Mouse (Mus musculus) embryonic facial prominence, embryonic 13.5 days (tissue): Measurements from ENCODE around the gene Itpa. TPM values are rescaled to one million over a fixed set of nuclear protein-coding genes. Genes with fewer than 3 reads are reported as not detected.
A peak's percentile ranks its signal among the peaks of the same experiment; 100 is the strongest.

Experiments used
- ATAC-seq: fragments of 200-750 bp; cut with Nextera tagmentation; 2 replicates; pipeline ENCODE4 v1.8.0; 2017; ENCODE audit warnings: low read depth; ENCODE audit not compliant: insufficient number of reproducible peaks, insufficient read depth, low FRiP score, low TSS enrichment
- H3K27ac ChIP-seq: fragments of 300-500 bp; sonication (generic); 2 replicates; pipeline ENCODE4 v1.5.1; 2015; ENCODE audit warnings: moderate library complexity, mild to moderate bottlenecking, inconsistent platforms
- H3K27me3 ChIP-seq: fragments of 300-500 bp; sonication (generic); 2 replicates; pipeline ENCODE4 v1.6.1; 2015; ENCODE audit warnings: mild to moderate bottlenecking, inconsistent platforms
- H3K36me3 ChIP-seq: fragments of 300-500 bp; sonication (generic); 2 replicates; pipeline ENCODE4 v1.6.1; 2015; ENCODE audit warnings: mild to moderate bottlenecking, inconsistent platforms
- H3K4me1 ChIP-seq: fragments of 300-500 bp; sonication (generic); 2 replicates; pipeline ENCODE4 v1.6.1; 2015; ENCODE audit warnings: inconsistent platforms
- H3K4me2 ChIP-seq: fragments of 300-500 bp; sonication (generic); 2 replicates; pipeline ENCODE4 v1.6.1; 2015; ENCODE audit warnings: moderate library complexity, mild to moderate bottlenecking, inconsistent platforms
- H3K4me3 ChIP-seq: fragments of 300-500 bp; sonication (generic); 2 replicates; pipeline ENCODE4 v1.5.1; 2015; ENCODE audit warnings: mild to moderate bottlenecking, inconsistent platforms
- H3K9ac ChIP-seq: fragments of 300-500 bp; sonication (generic); 2 replicates; pipeline ENCODE4 v1.6.1; 2015; ENCODE audit warnings: mild to moderate bottlenecking, inconsistent platforms
- H3K9me3 ChIP-seq: fragments of 300-500 bp; sonication (generic); 2 replicates; pipeline ENCODE4 v1.6.1; 2016; ENCODE audit warnings: inconsistent platforms
- whole genome bisulfite sequencing: fragments of 180-500 bp; shearing (Covaris S2); methylation state at CpG from one replicate; pipeline ENCODE4 v1.1.7; 2015; ENCODE audit warnings: mixed read lengths; 5-methylcytosine and 5-hydroxymethylcytosine counted together
- polyA plus RNA-seq: library from polyadenylated mRNA; unstranded; fragments of >200 nt; fragmentation: Nextera tagmentation; extraction: Ambion mirVana; gene quantifications from 2 replicates; pipeline ENCODE4 v1.2.1, GENCODE M21; 2015

Itpa gene
- 118 and 126 TPM in 2 replicates for polyA plus RNA-seq

DNA sequence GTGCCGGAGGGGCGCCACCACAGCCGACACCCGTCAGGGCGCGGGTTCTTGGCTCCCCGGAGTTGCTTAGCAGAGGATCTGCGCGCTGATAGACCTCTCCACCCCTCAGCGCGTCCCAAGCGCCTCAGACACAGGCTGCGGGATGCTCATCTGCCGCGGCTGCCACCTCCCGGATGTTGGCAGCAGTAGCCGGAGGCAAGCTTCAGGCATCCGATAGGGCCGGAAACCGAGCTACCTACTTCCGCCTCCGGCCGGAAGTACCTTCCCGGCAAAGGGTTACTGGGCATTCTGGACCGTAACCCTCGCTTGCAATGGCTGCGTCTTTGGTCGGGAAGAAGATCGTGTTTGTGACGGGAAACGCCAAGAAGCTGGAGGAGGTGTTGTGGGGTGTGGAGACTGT lies at the start of gene Itpa:
Gene Itpa (plus strand): TSS at position 52 of the 400 bp plus-strand sequence.
- no peak for ATAC-seq
- H3K4me3 ChIP-seq = peak within 1 kb of the TSS; percentile 72
- H3K36me3 ChIP-seq = peaks cover 22% of the 10 kb centered on the region
- H3K9ac ChIP-seq = peak within 1 kb of the TSS; percentile 82
- no peaks in the 10 kb centered on the region for H3K9me3 ChIP-seq
- peak within 1 kb of the TSS; percentile 90 for H3K4me2 ChIP-seq
- under 1% methylated on average over 31 of the region's 31 CpGs for WGBS
- H3K4me1 ChIP-seq = peaks cover 36% of the 10 kb centered on the region
- no peaks in the 10 kb centered on the region for H3K27me3 ChIP-seq
- H3K27ac ChIP-seq = peak within 1 kb of the TSS; percentile 87

DNA sequence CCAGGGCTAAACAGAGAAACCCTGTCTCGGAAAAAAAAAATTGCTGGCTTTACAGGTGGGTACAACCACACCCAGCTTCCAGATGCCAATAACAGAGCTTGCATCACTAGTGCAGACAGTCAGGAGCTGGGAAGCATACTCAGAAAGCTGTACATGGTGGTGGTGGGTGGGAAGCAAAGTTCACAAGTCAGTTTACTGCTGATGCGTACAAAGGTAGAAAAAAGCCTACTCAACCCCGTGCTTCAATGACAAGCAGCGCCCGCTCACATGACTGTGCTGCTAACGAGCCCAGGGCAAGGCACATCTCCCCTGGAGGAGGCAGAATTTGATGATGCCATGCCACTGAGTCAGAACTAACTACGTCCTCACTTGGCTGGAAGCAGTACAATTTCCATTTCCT lies 48.4 kb upstream of the Itpa start:
- WGBS = 93% methylated on average over 7 of the region's 7 CpGs
- H3K27ac ChIP-seq = no peak overlapping the region
- H3K4me1 ChIP-seq = no peaks in the 10 kb centered on the region
- peaks cover 67% of the 10 kb centered on the region for H3K36me3 ChIP-seq
- no peak for ATAC-seq
- no peak overlapping the region for H3K4me2 ChIP-seq
- H3K9me3 ChIP-seq = no peaks in the 10 kb centered on the region
- no peak overlapping the region for H3K4me3 ChIP-seq
- no peaks in the 10 kb centered on the region for H3K27me3 ChIP-seq
- H3K9ac ChIP-seq = no peak overlapping the region

DNA sequence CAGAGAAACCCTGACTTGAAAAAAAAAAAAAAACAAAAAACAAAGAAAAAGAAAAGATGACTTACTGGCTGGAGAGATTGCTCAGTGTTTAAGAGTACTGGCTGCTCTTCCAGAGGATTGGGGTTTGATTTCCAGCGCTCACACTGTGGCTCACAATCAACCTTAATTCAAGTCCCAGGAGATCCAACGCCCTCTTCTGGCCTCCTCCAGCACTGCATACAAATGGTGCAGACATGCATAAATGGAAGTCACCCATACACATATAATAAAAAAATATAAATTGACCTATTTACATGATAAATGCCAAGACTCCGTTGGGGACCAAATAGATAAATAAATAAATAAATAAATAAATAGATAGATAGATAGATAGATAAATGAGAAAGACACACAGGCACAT lies 39.0 kb upstream of the Itpa start:
- H3K9ac ChIP-seq = no peak overlapping the region
- H3K27ac ChIP-seq = no peak overlapping the region
- H3K27me3 ChIP-seq = peaks cover 7% of the 10 kb centered on the region; the same call in 1 of the 2 replicates
- H3K36me3 ChIP-seq = peaks cover 37% of the 10 kb centered on the region
- H3K4me1 ChIP-seq = peaks cover 4% of the 10 kb centered on the region
- H3K9me3 ChIP-seq = no peaks in the 10 kb centered on the region
- H3K4me2 ChIP-seq = peak overlapping the region; percentile 78
- H3K4me3 ChIP-seq = peak overlapping the region; percentile 100
- no peak for ATAC-seq
- WGBS = 57% methylated on average over 3 of the region's 3 CpGs

DNA sequence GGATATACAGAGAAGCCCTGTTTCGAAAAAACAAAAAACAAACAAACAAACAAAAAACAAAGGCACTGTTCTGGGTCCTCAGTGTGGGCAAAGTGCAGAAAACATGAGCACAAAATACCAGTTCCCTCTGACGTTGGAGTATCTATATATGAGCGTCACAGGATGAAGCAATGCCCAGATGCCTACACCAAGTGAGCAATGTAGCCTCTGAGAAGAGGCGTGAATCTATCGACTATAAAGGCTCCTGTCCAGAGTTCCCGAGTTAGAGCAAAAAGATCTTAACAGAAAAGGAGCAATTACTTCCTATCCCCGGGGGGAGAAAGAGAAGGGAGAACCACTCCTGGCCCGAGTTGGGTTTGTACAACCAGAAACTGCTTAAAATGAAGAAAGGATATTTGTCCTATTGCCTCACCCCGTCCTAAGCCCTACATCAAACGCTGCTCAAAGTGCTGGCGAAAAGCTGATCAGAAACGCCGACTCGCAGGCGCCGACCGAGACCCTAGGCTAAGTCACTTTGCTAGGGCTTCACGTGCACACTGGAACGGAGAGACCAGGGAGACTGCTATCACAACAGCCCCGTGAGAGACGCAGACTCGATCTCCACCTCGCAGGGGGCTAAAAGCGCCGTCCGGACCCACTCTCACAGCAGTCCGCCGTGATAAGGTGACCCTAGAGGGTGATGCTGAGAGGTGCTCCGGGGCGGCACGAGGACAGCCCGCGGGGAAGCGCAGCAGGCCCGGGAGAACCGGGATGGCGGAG lies 38.2 kb upstream of the Itpa start:
- H3K4me3 ChIP-seq = peak overlapping the region; percentile 100
- no peaks in the 10 kb centered on the region for H3K9me3 ChIP-seq
- peaks cover 6% of the 10 kb centered on the region for H3K4me1 ChIP-seq
- H3K36me3 ChIP-seq = peaks cover 33% of the 10 kb centered on the region
- H3K4me2 ChIP-seq = peak overlapping the region; percentile 78
- peaks cover 15% of the 10 kb centered on the region for H3K27me3 ChIP-seq
- H3K27ac ChIP-seq = peak overlapping the region; percentile 78
- ATAC-seq = peak; percentile 26; the same call in 1 of the 2 replicates
- 3% methylated on average over 37 of the region's 37 CpGs for WGBS
- H3K9ac ChIP-seq = peak overlapping the region; percentile 97

DNA sequence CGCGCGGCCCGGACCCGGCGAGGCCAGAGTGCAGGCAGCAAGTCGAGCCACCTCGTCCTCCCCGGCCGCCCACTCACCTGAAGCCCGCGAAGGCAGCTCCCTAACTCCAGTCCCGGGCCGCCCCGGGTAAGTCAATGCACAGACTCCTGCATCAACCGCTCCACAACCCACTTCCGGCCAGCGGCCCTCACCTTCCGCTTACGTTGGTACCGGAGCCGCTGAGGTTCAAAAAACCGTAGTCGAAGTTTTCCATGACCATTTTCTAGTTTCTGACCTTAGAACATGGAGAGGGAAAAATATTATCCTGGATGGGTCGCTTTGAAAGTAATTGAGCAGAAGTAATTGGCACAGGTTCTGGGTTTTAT lies 37.6 kb upstream of the Itpa start, which contains the start of the genes Fastkd5 and Ubox5:
Gene Fastkd5 (minus strand): TSS at position 189 of the 365 bp plus-strand sequence.
Gene Ubox5 (minus strand): TSS at position 200 of the 365 bp plus-strand sequence.
- 0% methylated on average over 25 of the region's 25 CpGs for WGBS
- H3K4me3 ChIP-seq = peak within 1 kb of the TSS; percentile 100
- H3K27me3 ChIP-seq = peaks cover 21% of the 10 kb centered on the region
- H3K9ac ChIP-seq = peak within 1 kb of the TSS; percentile 97
- H3K4me1 ChIP-seq = peaks cover 12% of the 10 kb centered on the region
- peak; percentile 82 for ATAC-seq
- no peaks in the 10 kb centered on the region for H3K9me3 ChIP-seq
- H3K4me2 ChIP-seq = peak within 1 kb of the TSS; percentile 78
- H3K27ac ChIP-seq = peak within 1 kb of the TSS; percentile 78
- H3K36me3 ChIP-seq = peaks cover 31% of the 10 kb centered on the region

DNA sequence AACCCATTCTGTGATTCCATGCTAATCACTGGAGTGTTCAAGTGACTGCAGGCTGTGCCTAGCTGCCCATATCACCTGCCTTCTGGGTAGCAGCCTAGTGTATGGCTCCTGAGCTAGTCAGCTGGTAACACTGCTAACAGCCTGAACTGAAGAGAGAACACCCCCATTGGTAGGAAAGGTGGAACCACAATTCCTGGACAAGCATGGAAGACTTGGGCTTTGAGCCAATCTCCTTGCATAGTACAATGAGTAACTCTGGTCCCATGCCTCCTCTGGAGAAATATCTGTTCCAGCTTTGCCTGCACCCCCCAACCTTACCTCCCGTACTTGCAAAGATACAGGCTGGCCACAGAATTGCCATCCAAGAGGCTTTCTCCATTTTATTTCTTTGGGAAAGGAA lies 35.0 kb upstream of the Itpa start:
- Histone ChIP-seq H3K4me1 (peaks cover 27% of the 10 kb centered on the region), H3K9ac (no peak overlapping the region), H3K36me3 (peaks cover 9% of the 10 kb centered on the region), H3K4me3 (no peak overlapping the region), H3K27ac (no peak overlapping the region), H3K9me3 (no peaks in the 10 kb centered on the region), H3K27me3 (peaks cover 46% of the 10 kb centered on the region), H3K4me2 (no peak overlapping the region)
- 64% methylated on average over 1 of the region's 1 CpGs for WGBS
- no peak for ATAC-seq

DNA sequence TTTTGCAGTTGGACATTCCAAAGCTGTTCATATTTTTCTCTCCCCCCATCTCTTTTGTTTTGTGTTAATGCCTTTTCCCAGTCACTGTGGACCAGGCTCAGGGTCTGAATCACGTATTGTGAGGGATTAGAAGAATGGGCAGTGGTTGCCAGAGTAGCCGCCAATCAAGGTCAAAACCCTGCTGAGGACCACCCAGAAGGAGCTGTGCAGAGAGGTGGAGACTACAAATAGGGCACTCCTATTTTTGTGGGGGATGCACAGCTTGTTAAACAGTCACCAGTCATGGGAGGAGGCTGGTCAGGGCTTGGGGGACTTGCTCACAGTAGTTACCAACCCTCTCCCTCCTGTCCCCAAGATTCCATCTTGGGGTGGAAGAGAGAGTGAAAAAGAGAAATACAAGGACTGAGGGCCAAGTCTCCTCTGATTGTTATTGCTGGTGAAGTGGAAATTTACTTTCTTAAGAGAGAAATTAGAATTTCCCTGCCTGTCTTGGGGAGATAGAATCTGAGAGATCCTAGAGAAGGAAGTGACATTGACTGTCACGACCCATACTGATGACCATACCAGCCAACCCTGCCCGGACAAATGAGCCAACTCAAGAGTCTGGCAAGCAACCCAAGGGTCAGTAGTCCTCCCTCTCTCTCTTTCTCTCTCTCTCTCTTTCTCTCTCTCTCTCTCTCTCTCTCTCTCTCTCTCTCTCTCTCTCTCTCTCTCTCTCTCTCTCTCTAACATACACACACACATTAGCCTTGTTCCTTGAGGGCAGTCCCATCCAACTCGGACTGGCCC lies 34.3 kb upstream of the Itpa start:
- Histone ChIP-seq H3K27me3 (peaks cover 53% of the 10 kb centered on the region), H3K4me1 (peaks cover 31% of the 10 kb centered on the region), H3K27ac (no peak overlapping the region), H3K9ac (no peak overlapping the region), H3K4me3 (no peak overlapping the region), H3K4me2 (no peak overlapping the region), H3K36me3 (peaks cover 2% of the 10 kb centered on the region), H3K9me3 (no peaks in the 10 kb centered on the region)
- ATAC-seq = no peak
- WGBS = 51% methylated on average over 5 of the region's 5 CpGs

DNA sequence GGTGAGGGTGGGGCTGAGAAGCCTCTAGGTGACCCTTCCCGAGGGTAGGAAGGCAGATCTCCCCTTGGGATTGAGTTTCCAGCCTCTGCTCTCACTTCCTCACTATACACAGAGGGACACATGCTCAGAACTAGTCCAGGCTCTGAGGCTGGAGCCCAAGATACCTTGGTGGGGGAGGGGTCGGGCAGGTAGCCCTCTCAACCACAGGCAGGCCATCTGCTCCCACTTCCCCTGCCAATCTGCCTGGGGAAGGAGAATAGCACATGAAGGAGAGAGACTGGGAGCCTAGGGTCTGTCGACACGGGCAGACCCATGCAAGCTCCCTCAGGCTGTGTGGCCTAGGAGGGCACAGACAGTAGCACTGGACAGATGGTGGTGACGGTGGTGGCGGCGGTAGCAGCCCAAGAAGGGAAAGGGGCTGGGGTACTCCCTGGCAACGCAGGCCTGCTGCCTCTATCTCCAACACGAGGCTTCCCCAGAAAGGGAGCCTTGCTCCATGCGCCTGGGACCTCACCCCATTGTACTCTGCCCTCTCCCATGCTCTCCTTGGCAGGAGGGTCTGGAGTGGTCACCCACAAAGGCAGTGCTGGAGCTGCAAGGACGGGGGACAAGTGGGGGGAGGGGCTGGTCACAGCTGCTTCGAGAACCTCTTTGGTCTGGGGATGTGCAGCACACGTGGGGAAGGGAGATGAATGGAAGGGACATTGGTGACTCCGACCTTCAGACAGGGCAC lies 33.2 kb upstream of the Itpa start:
- peak overlapping the region; percentile 90 for H3K4me2 ChIP-seq
- H3K4me1 ChIP-seq = peaks cover 28% of the 10 kb centered on the region
- peaks cover 63% of the 10 kb centered on the region for H3K27me3 ChIP-seq
- peak overlapping the region; percentile 50 for H3K4me3 ChIP-seq
- H3K36me3 ChIP-seq = no peaks in the 10 kb centered on the region
- H3K27ac ChIP-seq = no peak overlapping the region
- H3K9me3 ChIP-seq = no peaks in the 10 kb centered on the region
- WGBS = 16% methylated on average over 14 of the region's 14 CpGs
- H3K9ac ChIP-seq = peak overlapping the region; percentile 73
- ATAC-seq = no peak; the same call in 1 of the 2 replicates

DNA sequence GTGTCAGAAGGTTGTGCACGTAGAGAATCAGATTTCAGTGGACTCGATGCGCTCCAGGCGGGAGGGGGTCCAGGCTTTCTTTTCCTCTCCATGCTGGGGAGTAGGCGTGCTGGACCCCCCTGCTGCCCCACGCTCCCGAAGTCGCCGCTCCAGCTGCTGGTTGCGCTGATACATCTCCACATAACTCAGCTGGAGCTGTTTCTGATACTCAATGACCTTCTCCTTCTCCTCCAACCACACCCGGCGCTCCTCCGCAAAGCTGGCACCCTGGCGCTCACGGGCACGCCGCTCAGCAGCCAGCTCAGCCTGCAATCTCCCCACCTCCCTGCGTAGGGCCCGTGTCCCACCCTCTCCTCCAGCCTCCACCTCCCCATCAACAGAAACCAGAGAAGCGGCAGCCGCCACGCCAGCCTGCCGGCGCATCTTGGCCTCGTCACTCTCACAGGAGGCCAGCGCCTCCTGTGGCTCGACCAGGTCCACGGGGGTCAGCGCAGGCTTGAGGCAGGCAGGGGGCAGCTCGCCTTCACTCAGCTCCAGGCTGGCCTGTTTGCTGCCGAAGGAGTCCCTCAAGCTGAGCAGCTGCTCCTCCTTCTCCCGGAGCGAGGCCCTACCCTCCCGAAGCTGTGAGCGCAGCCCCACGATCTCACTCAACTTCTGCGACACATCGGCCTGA lies 32.5 kb upstream of the Itpa start:
- H3K9ac ChIP-seq = peak overlapping the region; percentile 73
- peak overlapping the region; percentile 50 for H3K4me3 ChIP-seq
- H3K27me3 ChIP-seq = peaks cover 63% of the 10 kb centered on the region
- H3K36me3 ChIP-seq = no peaks in the 10 kb centered on the region
- no peak overlapping the region for H3K27ac ChIP-seq
- H3K4me1 ChIP-seq = peaks cover 28% of the 10 kb centered on the region
- WGBS = 1% methylated on average over 38 of the region's 38 CpGs
- peak overlapping the region; percentile 90 for H3K4me2 ChIP-seq
- H3K9me3 ChIP-seq = no peaks in the 10 kb centered on the region
- ATAC-seq = peak; percentile 49; the same call in 1 of the 2 replicates

DNA sequence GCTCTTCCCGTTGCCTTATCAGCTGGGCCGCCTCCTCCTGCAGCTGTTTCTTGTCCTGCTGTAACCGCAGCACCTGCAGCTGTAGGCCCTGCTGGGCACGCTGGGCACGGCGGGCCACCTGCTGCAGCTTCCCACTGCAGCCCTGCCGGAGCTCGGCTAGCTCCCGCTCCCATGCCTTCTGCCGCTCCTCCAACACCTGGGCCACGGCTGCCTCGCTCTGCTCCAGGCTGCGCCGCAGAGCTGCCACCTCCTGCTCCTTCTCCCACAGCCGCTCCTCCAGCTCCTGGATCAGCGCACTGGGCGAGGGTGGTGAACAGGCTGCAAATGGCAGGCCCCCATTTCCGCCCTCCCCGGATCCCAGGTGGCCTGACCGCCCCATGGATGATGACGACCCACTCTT lies 31.6 kb upstream of the Itpa start:
- peak overlapping the region; percentile 90 for H3K4me2 ChIP-seq
- 15% methylated on average over 21 of the region's 21 CpGs for WGBS
- H3K9ac ChIP-seq = 0 out of 2 replicates have a peak overlapping the region, but pooled peaks have one; percentile 73
- peaks cover 63% of the 10 kb centered on the region for H3K27me3 ChIP-seq
- ATAC-seq = no peak
- no peaks in the 10 kb centered on the region for H3K9me3 ChIP-seq
- no peaks in the 10 kb centered on the region for H3K36me3 ChIP-seq
- H3K4me3 ChIP-seq = peak overlapping the region; percentile 50
- H3K27ac ChIP-seq = no peak overlapping the region
- peaks cover 28% of the 10 kb centered on the region for H3K4me1 ChIP-seq
